Mouse (Mus musculus) kidney, postnatal 4 days (tissue): Measurements from ENCODE around the gene Ephx3.
"Not testable (repeated sequence)": the region's sequence is repeated elsewhere in the genome, so short reads cannot be mapped to it uniquely, and the experiment has no call there.

Experiments used
- DNase-seq, 2 experiments: peaks; one replicate each; pipeline ENCODE4 v3.0.0; 2021; ENCODE audit warnings: mixed read lengths in 2 of 2

The Ephx3 gene

DNA sequence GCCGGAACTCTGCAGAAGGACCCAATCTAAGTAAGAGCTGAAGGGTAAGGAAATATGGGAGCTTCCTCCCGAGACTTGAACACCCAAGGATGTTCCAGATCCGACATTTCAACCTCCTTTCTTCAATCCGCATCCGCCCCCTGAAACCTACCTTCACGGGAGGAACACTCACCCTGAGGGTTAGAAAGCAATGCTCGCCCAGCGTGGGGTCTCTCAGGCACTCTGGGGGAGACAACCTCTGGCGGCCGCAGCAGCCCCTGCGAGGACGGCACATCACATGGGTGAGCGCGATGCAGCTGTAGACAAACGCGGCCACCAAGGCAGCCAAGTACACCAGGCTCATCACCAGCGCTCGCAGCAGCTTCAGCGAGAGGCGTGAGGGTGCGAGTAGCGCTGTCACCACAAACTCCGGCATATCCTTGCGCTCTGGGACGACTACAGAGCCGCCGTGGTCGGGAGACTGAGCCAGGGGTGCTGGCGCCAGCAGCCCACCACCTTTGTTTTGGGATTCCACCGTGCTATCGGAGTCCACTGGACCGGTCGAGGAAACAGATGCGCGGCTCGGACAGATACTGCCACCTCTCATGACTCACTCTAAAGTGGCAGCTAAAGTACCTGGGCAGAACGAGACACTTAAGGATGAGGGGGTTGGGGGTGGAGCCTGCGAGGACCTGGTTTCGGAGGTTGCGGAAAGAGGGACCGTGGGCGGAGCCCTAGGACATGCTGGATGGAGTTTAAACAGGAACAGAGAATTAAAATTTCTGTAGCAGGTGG is at the start of gene Ephx3:
Gene Ephx3 (minus strand): TSS at position 687 of the 774 bp plus-strand sequence.
- peak; percentile 22 to 46 for DNase-seq

- no peak for DNase-seq
These were observed 49.2 kb upstream of the Ephx3 start for GRCm38 (mm10) chr17:32238589-32238988.

DNA sequence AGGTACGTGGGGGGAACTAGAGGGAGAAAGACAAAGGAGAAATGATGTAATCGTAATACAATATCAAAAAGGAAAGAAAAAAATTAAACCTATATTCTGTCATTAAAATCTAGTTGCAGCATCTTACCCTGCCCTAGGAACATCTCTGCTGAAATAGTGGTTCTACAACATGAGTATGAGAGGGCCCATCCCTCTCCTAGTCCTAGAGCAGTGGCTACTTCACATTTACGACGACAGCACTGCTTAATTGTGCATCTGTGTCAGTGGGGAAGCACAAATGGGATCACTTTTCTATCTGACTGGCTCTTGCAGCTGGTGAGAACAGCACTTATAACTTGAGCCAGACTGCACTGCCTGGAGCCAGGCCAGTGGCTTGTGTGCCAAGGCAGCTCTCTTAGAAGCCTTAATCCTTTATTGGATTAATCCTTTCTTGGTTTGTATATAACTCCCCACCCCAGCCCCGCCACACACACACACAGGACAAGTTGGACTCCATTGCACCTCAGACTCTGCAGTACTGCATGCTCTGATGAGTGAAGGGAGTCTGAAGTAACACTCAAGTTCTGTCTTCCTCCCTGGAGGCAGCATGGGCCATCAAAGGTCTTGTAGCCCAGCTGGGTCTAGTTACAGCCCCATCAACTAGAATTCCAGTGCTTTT is 46.3 kb upstream of the Ephx3 start:
- peak; percentile 51 to 65 for DNase-seq

- DNase-seq = no peak
These were observed 43.8 kb upstream of the Ephx3 start for GRCm38 (mm10) chr17:32233174-32233573.

GRCm38 (mm10) chr17:32229256-32229655 is 39.9 kb upstream of the Ephx3 start:
- DNase-seq = no peak

DNA sequence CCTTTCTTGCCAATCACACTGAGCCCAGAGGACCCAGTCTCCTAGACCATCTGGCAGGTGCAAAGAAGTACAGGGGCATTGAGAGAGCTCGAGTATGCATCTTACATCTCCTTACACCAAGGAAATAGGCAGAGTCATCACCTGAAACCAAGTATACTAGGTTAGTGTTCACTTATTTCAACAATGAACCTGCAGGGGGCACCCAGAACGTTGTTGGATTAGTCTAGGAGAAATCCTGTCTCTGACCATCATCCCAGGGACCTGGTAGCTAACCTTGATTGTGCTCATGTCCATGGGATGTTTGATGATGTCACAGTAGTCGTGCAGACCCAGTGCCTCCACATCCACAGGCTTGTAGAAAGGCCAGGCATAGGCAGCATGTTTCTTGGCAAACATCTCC is 31.5 kb upstream of the Ephx3 start:
- DNase-seq = no peak

- DNase-seq = not testable (repeated sequence)
These were observed 26.2 kb upstream of the Ephx3 start for GRCm38 (mm10) chr17:32215587-32215986.

DNA sequence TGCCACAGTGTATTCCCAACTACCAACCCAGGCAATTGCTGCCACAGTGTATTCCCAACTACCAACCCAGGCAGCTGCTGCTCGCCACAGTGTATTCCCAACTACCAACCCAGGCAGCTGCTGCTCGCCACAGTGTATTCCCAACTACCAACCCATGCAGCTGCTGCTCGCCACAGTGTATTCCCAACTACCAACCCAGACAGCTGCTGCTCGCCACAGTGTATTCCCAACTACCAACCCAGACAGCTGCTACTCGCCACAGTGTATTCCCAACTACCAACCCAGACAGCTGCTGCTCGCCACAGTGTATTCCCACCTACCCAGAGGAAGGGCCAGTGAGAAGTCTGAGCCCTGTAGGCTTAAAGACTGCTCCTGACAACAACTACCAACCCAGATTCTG is 22.2 kb upstream of the Ephx3 start:
- not testable (repeated sequence) for DNase-seq

- DNase-seq = peak; percentile 79 to 85
These were observed 20.4 kb upstream of the Ephx3 start for GRCm38 (mm10) chr17:32209752-32210151.

- DNase-seq = peak; percentile 67 to 76
These were observed 19.8 kb upstream of the Ephx3 start for GRCm38 (mm10) chr17:32209144-32209543.

GRCm38 (mm10) chr17:32207586-32208245 is 18.4 kb upstream of the Ephx3 start:
- DNase-seq = peak; percentile 61 to 71

GRCm38 (mm10) chr17:32205345-32205744 is 16.0 kb upstream of the Ephx3 start:
- no peak for DNase-seq

DNA sequence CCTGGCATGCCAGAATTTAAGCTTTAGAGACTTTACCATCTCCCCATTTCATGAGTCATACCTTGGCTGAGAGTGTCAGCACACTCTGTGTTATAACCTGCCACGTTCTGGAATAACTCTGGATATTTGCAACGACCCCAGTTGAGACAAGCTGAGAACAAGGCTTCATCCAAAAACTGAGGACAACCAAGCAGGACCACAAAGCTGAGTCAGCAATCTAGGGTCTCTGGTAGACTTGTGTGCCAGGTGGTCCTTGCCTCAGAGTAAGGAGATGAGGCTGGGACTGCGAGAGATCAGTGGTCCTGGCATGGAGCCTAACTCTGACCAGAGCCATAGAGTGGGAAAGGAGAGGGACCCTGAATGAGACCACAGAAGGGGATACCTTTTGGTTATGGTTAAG is 13.6 kb upstream of the Ephx3 start:
- DNase-seq = no peak

GRCm38 (mm10) chr17:32201086-32201485 is 11.7 kb upstream of the Ephx3 start:
- no peak for DNase-seq

DNA sequence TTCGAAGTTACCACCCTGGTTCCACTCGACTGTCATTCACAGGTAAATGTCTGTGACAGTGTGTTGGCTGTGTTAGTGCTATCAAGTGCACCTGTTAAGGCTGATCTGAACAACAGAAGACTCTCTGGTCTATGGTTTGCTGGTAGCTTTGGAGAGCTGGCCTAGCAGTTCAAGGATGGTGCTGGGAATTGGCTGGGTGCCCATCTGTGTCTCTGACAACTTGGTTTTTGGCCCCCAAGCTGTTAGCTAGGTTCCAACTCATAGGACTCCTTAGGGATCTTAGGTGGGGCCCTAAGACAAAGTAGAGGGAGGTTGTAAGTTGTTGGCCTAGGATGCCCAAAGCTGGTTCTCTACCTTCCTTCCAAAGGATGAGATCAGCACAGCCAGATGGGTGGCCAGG is 10.4 kb upstream of the Ephx3 start:
- DNase-seq = no peak

DNA sequence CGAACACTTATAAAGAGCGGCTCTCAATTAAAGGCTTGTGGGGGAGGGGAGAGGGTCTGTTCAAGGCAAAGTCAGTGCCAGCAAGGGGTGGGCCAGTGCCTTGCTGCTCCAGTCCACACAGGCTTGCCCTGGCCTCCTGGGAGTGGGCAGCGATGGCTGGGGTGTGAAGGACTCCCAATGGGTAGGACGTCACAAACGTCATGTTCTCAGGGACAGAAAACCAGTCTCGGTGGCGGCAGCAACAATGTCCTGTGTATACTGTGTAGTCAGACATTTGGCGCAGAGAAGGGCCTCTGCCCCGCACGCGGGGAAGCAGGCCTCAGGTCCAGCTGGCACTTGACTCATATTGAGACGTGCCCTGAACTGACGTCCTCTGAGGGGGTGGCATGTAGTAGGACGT is 7.8 kb upstream of the Ephx3 start:
- DNase-seq = no peak

DNA sequence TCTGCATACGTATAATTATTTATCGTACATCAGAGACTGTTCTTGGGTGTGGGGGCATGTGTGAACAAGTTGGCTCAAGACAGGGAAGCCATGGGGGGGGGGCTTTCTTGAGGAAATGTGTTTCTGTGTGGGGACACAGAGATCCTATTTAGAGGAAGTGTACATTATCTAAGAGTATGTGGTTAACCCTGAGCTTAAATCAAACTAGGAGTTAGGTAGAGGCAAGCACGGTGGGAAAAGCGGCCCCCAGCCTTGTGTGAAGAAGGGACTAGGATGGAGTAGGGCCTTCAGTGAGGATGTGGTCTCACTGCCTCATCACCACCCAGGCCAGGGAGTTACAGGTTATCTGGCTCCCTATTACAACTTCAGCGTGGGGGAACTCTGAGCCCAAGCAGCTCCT is 6.4 kb upstream of the Ephx3 start:
- DNase-seq = no peak

- no peak for DNase-seq
These were observed 3.7 kb upstream of the Ephx3 start for GRCm38 (mm10) chr17:32193010-32193409.

GRCm38 (mm10) chr17:32189850-32190249 is 501 bp upstream of the Ephx3 start:
- no peak for DNase-seq

DNA sequence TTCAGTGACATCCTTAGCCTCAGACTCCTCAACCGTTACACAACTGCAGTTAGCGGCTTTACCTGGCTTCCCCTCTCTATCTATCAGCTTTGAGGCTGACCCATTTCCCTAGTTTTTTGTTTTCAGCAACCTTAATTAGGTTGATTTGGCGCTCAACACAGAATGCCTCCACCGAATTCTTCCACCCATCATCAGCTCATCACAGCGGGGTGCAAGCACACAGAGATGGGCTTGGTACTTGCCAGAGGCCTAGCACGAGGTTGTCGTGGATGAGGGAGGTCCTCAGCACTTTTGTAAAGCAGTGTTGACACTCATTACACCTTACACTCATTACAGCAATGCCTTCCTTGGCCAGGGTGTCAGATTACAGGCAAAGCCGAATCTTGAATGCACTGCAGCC is 6.3 kb downstream of the Ephx3 start:
- no peak for DNase-seq

DNA sequence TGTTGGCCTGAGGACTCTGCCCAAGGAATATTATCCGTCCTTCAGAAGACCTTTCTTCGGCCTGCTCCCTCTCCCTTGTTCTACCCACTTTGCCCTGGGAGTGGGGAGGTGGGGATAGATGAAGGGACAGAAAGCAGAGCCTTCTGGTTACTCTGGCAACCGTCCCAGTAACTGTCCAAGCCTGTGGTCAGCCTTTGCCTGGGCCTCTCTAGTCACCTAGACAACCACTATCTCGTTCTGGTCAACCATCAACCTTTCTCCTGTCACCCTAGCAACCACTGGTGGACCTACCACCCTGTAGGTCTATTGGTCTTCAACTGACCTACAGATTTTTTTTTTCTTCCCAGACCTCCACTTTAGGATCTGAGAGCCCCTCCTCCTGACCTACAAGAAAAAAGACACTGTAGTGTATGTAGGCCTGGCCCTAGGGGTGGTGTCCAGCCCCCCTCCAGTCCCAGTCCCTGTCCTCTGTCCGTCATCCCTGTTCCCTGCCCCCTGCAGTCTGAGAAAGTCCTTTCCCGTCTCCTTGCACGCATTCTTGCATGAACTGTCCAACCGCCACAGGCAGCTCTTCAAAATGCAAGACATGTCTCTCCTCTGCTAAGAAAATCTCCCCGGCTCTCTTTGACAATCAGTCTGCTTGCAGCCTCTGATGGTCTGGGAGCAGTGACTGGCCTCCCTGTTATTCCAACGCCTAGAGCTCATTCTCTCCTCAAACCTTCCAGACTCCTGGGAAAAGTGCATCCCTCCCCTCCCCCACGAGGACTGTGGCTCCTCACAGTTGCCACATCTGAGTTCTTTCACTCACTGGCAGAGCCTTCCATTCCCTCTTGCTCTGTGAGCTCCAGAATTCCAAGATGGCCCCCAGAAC is 9.5 kb downstream of the Ephx3 start:
- peak in 1 of 2 experiments; percentile 43 for DNase-seq

- DNase-seq = no peak
These were observed 12.4 kb downstream of the Ephx3 start for GRCm38 (mm10) chr17:32176919-32177318.

- DNase-seq = peak; percentile 80 to 83
These were observed 16.2 kb downstream of the Ephx3 start for GRCm38 (mm10) chr17:32173166-32173565.
